In the genomic region with DNA sequence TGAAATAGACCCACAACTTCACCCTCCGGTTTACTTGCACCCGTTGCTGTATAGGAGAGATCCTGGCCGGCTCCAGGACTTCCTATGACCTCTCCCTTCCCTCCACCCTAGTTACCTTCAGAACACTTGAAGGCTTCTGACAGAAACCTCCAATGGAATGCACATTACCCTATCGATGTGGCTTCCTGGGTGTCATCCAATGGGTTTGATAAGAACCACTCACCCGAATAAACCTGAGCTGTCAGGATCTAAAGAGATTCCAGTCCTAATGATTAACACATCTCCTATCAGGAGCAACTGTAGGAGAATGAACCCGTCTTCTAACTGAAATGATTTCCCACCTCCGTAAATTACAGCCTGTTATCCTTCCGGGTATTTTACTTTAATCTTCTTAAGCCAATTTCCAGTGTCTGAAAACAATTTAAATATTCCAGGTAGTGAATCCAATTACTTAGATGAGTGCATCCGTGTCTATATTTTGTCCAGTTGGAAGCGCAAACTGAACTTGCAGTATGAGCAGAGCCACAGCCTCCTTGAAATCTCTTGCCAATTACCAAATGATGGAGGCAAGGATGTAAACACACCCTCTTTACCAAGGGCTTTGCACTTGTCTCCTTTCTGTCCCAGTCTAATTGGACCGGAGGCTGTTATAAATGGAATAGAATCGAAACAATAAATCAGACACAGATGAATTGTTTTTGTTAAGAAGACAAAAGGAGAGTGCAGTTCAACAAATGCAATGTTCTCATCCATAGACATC, we compare ENCODE assay signal across 8 mouse cellular contexts. TPM values are rescaled to one million over a fixed set of nuclear protein-coding genes. Genes with fewer than 3 reads are reported as not detected.
DNase-seq lines count a peak whose midpoint lies in the region; ATAC-seq and TF ChIP-seq lines count a peak whose summit lies in the region.

No protein-coding gene starts in this region.

- H3K4me3 ChIP-seq in liver, adult 2 months (ENCODE audit: insufficient read depth, low read depth, low read length): peak overlapping the region; percentile 75; the same call in 1 of the 2 replicates
- H3K4me3 ChIP-seq in forebrain, postnatal 0 days (ENCODE audit: low read depth, low read length): peak overlapping the region; percentile 81
- peak overlapping the region; percentile 74 for H3K4me3 ChIP-seq in limb, embryonic 12.5 days (replicated peaks)

- peaks cover 2% of the 10 kb centered on the region; the same call in 1 of the 2 replicates for H3K4me1 ChIP-seq in liver, adult 2 months (ENCODE audit: control insufficient read depth, insufficient read depth, low read length)
- H3K4me1 ChIP-seq in forebrain, postnatal 0 days (ENCODE audit: insufficient read depth): peaks cover 4% of the 10 kb centered on the region; the same call in 1 of the 2 replicates
- peaks cover 13% of the 10 kb centered on the region for H3K4me1 ChIP-seq in limb, embryonic 12.5 days (replicated peaks)

- peak overlapping the region; percentile 87 for H3K4me2 ChIP-seq in forebrain, postnatal 0 days (ENCODE audit: low read depth)
- H3K4me2 ChIP-seq in limb, embryonic 12.5 days: peak overlapping the region; percentile 78

- no peak for TF ChIP-seq CTCF in liver, adult 2 months (IDR thresholded peaks at IDR 0.05; ENCODE audit: low read depth, low read length)
- no peak for TF ChIP-seq CTCF in forebrain, postnatal 0 days (IDR thresholded peaks at IDR 0.05; ENCODE audit: low read depth)

- H3K9ac ChIP-seq in liver, adult 2 months (ENCODE audit: low read depth, low read length): peak overlapping the region; percentile 87
- H3K9ac ChIP-seq in forebrain, postnatal 0 days: peak overlapping the region; percentile 84
- no peak overlapping the region for H3K9ac ChIP-seq in limb, embryonic 12.5 days (replicated peaks)

- WGBS in liver, adult 2 months: 38% methylated on average over 12 of the region's 12 CpGs
- WGBS in forebrain, postnatal 0 days: 22% methylated on average over 12 of the region's 12 CpGs
- 58% methylated on average over 12 of the region's 12 CpGs for WGBS in limb, embryonic 12.5 days

- H3K79me2 ChIP-seq in liver, adult 2 months (ENCODE audit: control insufficient read depth, insufficient read depth, low read length): peaks cover 5% of the 10 kb centered on the region; the same call in 1 of the 2 replicates

- peak overlapping the region; percentile 76; the same call in 1 of the 2 replicates for H3K27ac ChIP-seq in liver, adult 2 months (replicated peaks; ENCODE audit: insufficient read depth, low read depth, low read length)
- H3K27ac ChIP-seq in forebrain, postnatal 0 days (ENCODE audit: low read depth, low read length): no peak overlapping the region
- H3K27ac ChIP-seq in limb, embryonic 12.5 days: no peak overlapping the region

- no peaks in the 10 kb centered on the region for H3K9me3 ChIP-seq in forebrain, postnatal 0 days (ENCODE audit: low read length)
- H3K9me3 ChIP-seq in limb, embryonic 12.5 days: no peaks in the 10 kb centered on the region

- no peaks in the 10 kb centered on the region for H3K36me3 ChIP-seq in liver, adult 2 months (ENCODE audit: control insufficient read depth, insufficient read depth, low read length)
- H3K36me3 ChIP-seq in forebrain, postnatal 0 days (ENCODE audit: insufficient read depth): no peaks in the 10 kb centered on the region
- H3K36me3 ChIP-seq in limb, embryonic 12.5 days: no peaks in the 10 kb centered on the region

- no peaks in the 10 kb centered on the region for H3K27me3 ChIP-seq in liver, adult 2 months (ENCODE audit: control insufficient read depth, insufficient read depth, low read length)
- H3K27me3 ChIP-seq in forebrain, postnatal 0 days (ENCODE audit: insufficient read depth, low read length): no peaks in the 10 kb centered on the region
- peaks cover 11% of the 10 kb centered on the region; the same call in 1 of the 2 replicates for H3K27me3 ChIP-seq in limb, embryonic 12.5 days

- TF ChIP-seq POLR2A in liver, adult 2 months (IDR thresholded peaks at IDR 0.05; ENCODE audit: extremely low read depth, insufficient read depth, low read length): no peak

- DNase-seq in liver, adult 2 months (ENCODE audit: extremely low read depth, low read depth, low spot score): peak; percentile 82
- DNase-seq in liver: no peak
- peak; percentile 25 for DNase-seq in forebrain, postnatal 0 days
- peak; percentile 25 for DNase-seq in retina, embryonic 14.5 days (ENCODE audit: low spot score)
- no peak for DNase-seq in spleen, adult 12 weeks (ENCODE audit: low spot score)
- DNase-seq in layer of hippocampus, postnatal 25 days (ENCODE audit: extremely low spot score in 1 of 2, low spot score in 1 of 2): no peak

- no peak for ATAC-seq in forebrain, postnatal 0 days
- no peak for ATAC-seq in limb, embryonic 12.5 days (ENCODE audit: insufficient number of reproducible peaks, insufficient read depth, low FRiP score, low TSS enrichment, low read depth)
- ATAC-seq in megakaryocyte progenitor cell, adult 5-6 weeks (replicated peaks; ENCODE audit: poor library complexity): no peak

RNA-seq across cellular contexts. Expression of gene Plcb1, which starts 1.6 kb away (rescaled TPM):
- 15.4 and 17.7 TPM in 2 replicates for total RNA-seq in liver, adult 2 months (2014; rRNA removed)
- polyA plus RNA-seq in liver, adult 2 months (2012; rRNA removed): 0.88 and 0.95 TPM in 2 replicates
- total RNA-seq in forebrain, postnatal 0 days (2014; rRNA removed): 58.2 and 61.8 TPM in 2 replicates
- polyA plus RNA-seq in forebrain, postnatal 0 days (2015; fragmentation: Nextera tagmentation; extraction: Ambion mirVana): 20.7 and 37.7 TPM in 2 replicates
- 11.1 and 11.4 TPM in 2 replicates for polyA plus RNA-seq in limb, embryonic 12.5 days (2016; fragmentation: Nextera tagmentation; extraction: Ambion mirVana)
- total RNA-seq in layer of hippocampus, postnatal 25 days (2021): 100 to 1,000 TPM; 136 to 149 TPM
- total RNA-seq in megakaryocyte progenitor cell, adult 5-6 weeks (2015): 4.9 and 6.5 TPM in 2 replicates
- 3.3 and 5.2 TPM in 2 replicates for total RNA-seq in megakaryocyte progenitor cell, adult 5-6 weeks (2017)

Comparison
In these comparisons a context has a peak if more than half of its experiments do, and no peak if none do; other contexts are left out.
1. DNase-seq: peak in liver, adult 2 months (single experiment), forebrain, postnatal 0 days (single experiment) and retina, embryonic 14.5 days (single experiment); none in liver (single experiment), spleen, adult 12 weeks (single experiment) and layer of hippocampus, postnatal 25 days (0 of 2).
2. Peak in every context shown above with its lines, with median percentiles within 50 percentile points of each other: H3K4me3 ChIP-seq.